Mouse (Mus musculus): ENCODE measurements around the gene Uggt1. TPM values are rescaled to one million over a fixed set of nuclear protein-coding genes. Genes with fewer than 3 reads are reported as not detected.
A peak's percentile ranks its signal among the peaks of the same experiment; 100 is the strongest.

Uggt1 gene
- polyA plus RNA-seq, 1 experiment, result 0.18 TPM

GRCm38 (mm10) chr1:36251426-36251825, 6.9 kb upstream of the Uggt1 start:
- H3K4me1 ChIP-seq (ENCODE audit: control insufficient read depth), result no peaks in the 10 kb centered on the region
- no peak for TF ChIP-seq TAL1 (IDR thresholded peaks at IDR 0.05; ENCODE audit: low read length)
- TF ChIP-seq GATA1 (IDR thresholded peaks at IDR 0.05; ENCODE audit: low read length), result no peak
- H3K36me3 ChIP-seq (ENCODE audit: control insufficient read depth), result no peaks in the 10 kb centered on the region
- H3K27me3 ChIP-seq (ENCODE audit: control insufficient read depth), result peaks cover 21% of the 10 kb centered on the region
- H3K4me3 ChIP-seq (replicated peaks), result no peak overlapping the region
- H3K9me3 ChIP-seq (ENCODE audit: control insufficient read depth, low read length), result peaks cover under 1% of the 10 kb centered on the region

- Histone ChIP-seq H3K4me1 (ENCODE audit: control insufficient read depth) (peaks cover 31% of the 10 kb centered on the region), H3K36me3 (ENCODE audit: control insufficient read depth) (no peaks in the 10 kb centered on the region; the same call in none of the 2 replicates), H3K9me3 (ENCODE audit: control insufficient read depth, low read length) (no peaks in the 10 kb centered on the region), H3K27me3 (ENCODE audit: control insufficient read depth) (no peaks in the 10 kb centered on the region), H3K4me3 (replicated peaks) (no peak overlapping the region)
- no peak for TF ChIP-seq GATA1 (IDR thresholded peaks at IDR 0.05; ENCODE audit: low read length)
- no peak for TF ChIP-seq TAL1 (IDR thresholded peaks at IDR 0.05; ENCODE audit: low read length)
These were observed 2.2 kb upstream of the Uggt1 start for GRCm38 (mm10) chr1:36246688-36247087.

GRCm38 (mm10) chr1:36244828-36245215, 302 bp upstream of the Uggt1 start:
- H3K4me1 ChIP-seq (ENCODE audit: control insufficient read depth), result peaks cover 39% of the 10 kb centered on the region
- peak overlapping the region; percentile 79 for H3K4me3 ChIP-seq (replicated peaks)
- H3K36me3 ChIP-seq (ENCODE audit: control insufficient read depth), result peaks cover 4% of the 10 kb centered on the region
- TF ChIP-seq GATA1 (IDR thresholded peaks at IDR 0.05; ENCODE audit: low read length) (no peak), TAL1 (IDR thresholded peaks at IDR 0.05; ENCODE audit: low read length) (no peak)
- H3K9me3 ChIP-seq (ENCODE audit: control insufficient read depth, low read length), result no peaks in the 10 kb centered on the region
- H3K27me3 ChIP-seq (ENCODE audit: control insufficient read depth), result no peaks in the 10 kb centered on the region

- Histone ChIP-seq H3K4me3 (replicated peaks) (peak overlapping the region; percentile 79), H3K27me3 (ENCODE audit: control insufficient read depth) (no peaks in the 10 kb centered on the region), H3K4me1 (ENCODE audit: control insufficient read depth) (peaks cover 39% of the 10 kb centered on the region), H3K36me3 (ENCODE audit: control insufficient read depth) (peaks cover 9% of the 10 kb centered on the region), H3K9me3 (ENCODE audit: control insufficient read depth, low read length) (no peaks in the 10 kb centered on the region)
- TF ChIP-seq TAL1 (IDR thresholded peaks at IDR 0.05; ENCODE audit: low read length) (no peak), GATA1 (IDR thresholded peaks at IDR 0.05; ENCODE audit: low read length) (0 out of 2 replicates have a peak, but pooled peaks have one; percentile 6)
These were observed 968 bp downstream of the Uggt1 start for GRCm38 (mm10) chr1:36243447-36244057.

GRCm38 (mm10) chr1:36241903-36242429, 2.6 kb downstream of the Uggt1 start:
- peaks cover 39% of the 10 kb centered on the region for H3K4me1 ChIP-seq (ENCODE audit: control insufficient read depth)
- no peak for TF ChIP-seq TAL1 (IDR thresholded peaks at IDR 0.05; ENCODE audit: low read length)
- TF ChIP-seq GATA1 (IDR thresholded peaks at IDR 0.05; ENCODE audit: low read length), result no peak
- no peaks in the 10 kb centered on the region for H3K27me3 ChIP-seq (ENCODE audit: control insufficient read depth)
- H3K36me3 ChIP-seq (ENCODE audit: control insufficient read depth), result peaks cover 12% of the 10 kb centered on the region
- H3K4me3 ChIP-seq (replicated peaks), result no peak overlapping the region
- H3K9me3 ChIP-seq (ENCODE audit: control insufficient read depth, low read length), result no peaks in the 10 kb centered on the region

GRCm38 (mm10) chr1:36240176-36240575, 4.3 kb downstream of the Uggt1 start:
- TF ChIP-seq TAL1 (IDR thresholded peaks at IDR 0.05; ENCODE audit: low read length), result no peak
- no peak for TF ChIP-seq GATA1 (IDR thresholded peaks at IDR 0.05; ENCODE audit: low read length)
- no peaks in the 10 kb centered on the region for H3K27me3 ChIP-seq (ENCODE audit: control insufficient read depth)
- H3K4me3 ChIP-seq (replicated peaks), result no peak overlapping the region
- H3K4me1 ChIP-seq (ENCODE audit: control insufficient read depth), result peaks cover 38% of the 10 kb centered on the region
- no peaks in the 10 kb centered on the region for H3K9me3 ChIP-seq (ENCODE audit: control insufficient read depth, low read length)
- peaks cover 22% of the 10 kb centered on the region for H3K36me3 ChIP-seq (ENCODE audit: control insufficient read depth)

- TF ChIP-seq GATA1 (IDR thresholded peaks at IDR 0.05; ENCODE audit: low read length) (no peak), TAL1 (IDR thresholded peaks at IDR 0.05; ENCODE audit: low read length) (no peak)
- Histone ChIP-seq H3K36me3 (ENCODE audit: control insufficient read depth) (peaks cover 30% of the 10 kb centered on the region), H3K27me3 (ENCODE audit: control insufficient read depth) (no peaks in the 10 kb centered on the region), H3K4me1 (ENCODE audit: control insufficient read depth) (peaks cover 30% of the 10 kb centered on the region), H3K9me3 (ENCODE audit: control insufficient read depth, low read length) (no peaks in the 10 kb centered on the region), H3K4me3 (replicated peaks) (no peak overlapping the region)
These were observed 5.1 kb downstream of the Uggt1 start for GRCm38 (mm10) chr1:36239396-36239795.

- Histone ChIP-seq H3K4me1 (ENCODE audit: control insufficient read depth) (peaks cover 4% of the 10 kb centered on the region), H3K36me3 (ENCODE audit: control insufficient read depth) (peaks cover 56% of the 10 kb centered on the region), H3K4me3 (replicated peaks) (no peak overlapping the region), H3K9me3 (ENCODE audit: control insufficient read depth, low read length) (no peaks in the 10 kb centered on the region), H3K27me3 (ENCODE audit: control insufficient read depth) (no peaks in the 10 kb centered on the region)
- TF ChIP-seq TAL1 (IDR thresholded peaks at IDR 0.05; ENCODE audit: low read length) (no peak), GATA1 (IDR thresholded peaks at IDR 0.05; ENCODE audit: low read length) (no peak)
These were observed 8.7 kb downstream of the Uggt1 start for GRCm38 (mm10) chr1:36235855-36236254.

- no peak for TF ChIP-seq GATA1 (IDR thresholded peaks at IDR 0.05; ENCODE audit: low read length)
- no peak for TF ChIP-seq TAL1 (IDR thresholded peaks at IDR 0.05; ENCODE audit: low read length)
- Histone ChIP-seq H3K4me3 (replicated peaks) (no peak overlapping the region), H3K4me1 (ENCODE audit: control insufficient read depth) (peaks cover 1% of the 10 kb centered on the region), H3K36me3 (ENCODE audit: control insufficient read depth) (peaks cover 59% of the 10 kb centered on the region), H3K27me3 (ENCODE audit: control insufficient read depth) (no peaks in the 10 kb centered on the region), H3K9me3 (ENCODE audit: control insufficient read depth, low read length) (no peaks in the 10 kb centered on the region)
These were observed 9.4 kb downstream of the Uggt1 start for GRCm38 (mm10) chr1:36235057-36235639.
